Mouse (Mus musculus): Measurements from ENCODE around the gene Mr1.

DNA sequence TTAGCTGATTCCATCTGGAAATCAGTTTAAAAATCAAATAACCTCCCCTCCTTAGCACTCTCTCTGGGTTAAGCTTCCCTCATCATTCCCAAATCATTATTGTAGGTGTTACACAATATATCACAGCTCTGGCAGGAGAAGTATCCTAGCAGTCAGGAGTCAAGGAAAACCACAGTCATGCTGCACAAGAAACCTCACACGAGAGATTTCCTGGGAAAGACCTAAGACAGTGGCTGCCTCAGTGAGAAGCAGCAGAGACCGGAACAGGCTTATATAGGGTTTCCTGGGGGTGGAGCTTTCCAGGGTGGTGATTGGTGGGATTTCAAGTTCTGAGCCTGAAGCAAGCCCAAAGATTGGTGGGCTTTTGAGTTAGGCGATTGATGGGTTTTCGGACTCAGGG, 58.6 kb downstream of the Mr1 start:
- TF ChIP-seq ELF1 (IDR thresholded peaks at IDR 0.05; ENCODE audit: low read depth, low read length) (no peak), USF2 (conservative IDR thresholded peaks at IDR 0.05; ENCODE audit: low read depth, low read length) (no peak), POLR2A (IDR thresholded peaks at IDR 0.05; ENCODE audit: low read depth, low read length) (no peak)
